Mouse (Mus musculus) G1E (cell line): ENCODE measurements around the gene Gmfg.

Experiments
- CTCF ChIP-seq: IDR thresholded peaks from 2 replicates; pipeline ENCODE4 v1.5.1; 2012; ENCODE audit warnings: low read depth, low read length, inconsistent platforms, mixed read lengths
- TAL1 ChIP-seq: conservative IDR thresholded peaks from 2 replicates; pipeline ENCODE4 v1.6.1; 2012; ENCODE audit warnings: low read depth, low read length, inconsistent platforms, mixed read lengths

GRCm38 (mm10) chr7:28419416-28419815 is 17.8 kb upstream of the Gmfg start:
- TF ChIP-seq CTCF (no peak), TAL1 (no peak)
